Mouse (Mus musculus) spleen, postnatal 14 days (tissue): Measurements from ENCODE around the gene Il12b.

Experiments used
- DNase-seq, 2 experiments: peaks; one replicate each; pipeline ENCODE4 v3.0.0; 2021 to 2022; ENCODE audit warnings: low spot score in 2 of 2

Gene Il12b

GRCm38 (mm10) chr11:44399763-44400162 lies at the start of gene Il12b:
Gene Il12b (plus strand): TSS chr11:44400063.
- DNase-seq: no peak

GRCm38 (mm10) chr11:44354860-44355470 lies 44.9 kb upstream of the Il12b start:
- DNase-seq: no peak

GRCm38 (mm10) chr11:44356171-44356570 lies 43.7 kb upstream of the Il12b start:
- DNase-seq: no peak

GRCm38 (mm10) chr11:44364536-44364935 lies 35.3 kb upstream of the Il12b start:
- no peak for DNase-seq

- no peak for DNase-seq
These were observed 32.2 kb upstream of the Il12b start for GRCm38 (mm10) chr11:44367711-44368110.

- DNase-seq: no peak
These were observed 27.0 kb upstream of the Il12b start for GRCm38 (mm10) chr11:44372856-44373255.

- DNase-seq: no peak
These were observed 22.0 kb upstream of the Il12b start for GRCm38 (mm10) chr11:44377879-44378278.

GRCm38 (mm10) chr11:44380432-44381051 lies 19.3 kb upstream of the Il12b start:
- DNase-seq: no peak

GRCm38 (mm10) chr11:44382200-44382599 lies 17.7 kb upstream of the Il12b start:
- DNase-seq: no peak

GRCm38 (mm10) chr11:44387031-44387430 lies 12.8 kb upstream of the Il12b start:
- DNase-seq: no peak

- no peak for DNase-seq
These were observed 9.7 kb upstream of the Il12b start for GRCm38 (mm10) chr11:44389993-44390701.

- DNase-seq: no peak
These were observed 6.6 kb upstream of the Il12b start for GRCm38 (mm10) chr11:44393101-44393810.

GRCm38 (mm10) chr11:44395401-44395800 lies 4.5 kb upstream of the Il12b start:
- no peak for DNase-seq

GRCm38 (mm10) chr11:44397551-44397950 lies 2.3 kb upstream of the Il12b start:
- DNase-seq: no peak

- DNase-seq: no peak
These were observed 1.5 kb upstream of the Il12b start for GRCm38 (mm10) chr11:44398356-44398755.

- DNase-seq: peak; percentile 38 to 63
These were observed 1.1 kb upstream of the Il12b start for GRCm38 (mm10) chr11:44398782-44399225.

- DNase-seq: no peak
These were observed 2.0 kb downstream of the Il12b start for GRCm38 (mm10) chr11:44401635-44402548.

- no peak for DNase-seq
These were observed 5.2 kb downstream of the Il12b start for GRCm38 (mm10) chr11:44405113-44405512.

GRCm38 (mm10) chr11:44405961-44406360 lies 6.1 kb downstream of the Il12b start:
- DNase-seq: no peak

- DNase-seq: no peak
These were observed 6.6 kb downstream of the Il12b start for GRCm38 (mm10) chr11:44406457-44406856.

GRCm38 (mm10) chr11:44408626-44409025 lies 8.8 kb downstream of the Il12b start:
- DNase-seq: no peak
